Mouse (Mus musculus) urinary bladder, postnatal 14 days (tissue): ENCODE measurements around the gene Defb36.

ENCODE experiments used
- DNase-seq: peaks from one replicate; pipeline ENCODE4 v3.0.0; 2021; ENCODE audit warnings: low spot score

The Defb36 gene

DNA sequence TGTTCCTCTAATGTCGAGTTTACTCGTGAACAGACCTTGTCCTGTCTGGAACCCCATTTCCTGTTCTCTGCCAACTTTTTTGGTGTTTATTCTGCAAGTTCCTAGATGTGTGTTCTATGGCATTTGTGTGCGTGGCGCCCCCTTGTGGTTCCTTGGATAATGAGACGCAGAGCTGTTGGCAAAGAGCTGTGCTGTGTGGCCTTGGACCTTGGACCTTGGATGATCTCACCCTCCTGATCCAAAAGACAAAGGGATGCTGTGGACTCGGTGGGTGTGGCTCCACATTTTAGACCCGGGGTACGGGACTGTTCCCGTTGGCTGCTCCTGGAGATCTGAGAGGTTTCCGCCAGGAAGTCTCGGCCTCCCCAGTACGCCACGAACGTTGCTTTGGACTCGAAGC, at the start of gene Defb36:
TSS of gene Defb36 (plus strand) at position 271 of the 400 bp plus-strand sequence.
- DNase-seq = peak; percentile 32

DNA sequence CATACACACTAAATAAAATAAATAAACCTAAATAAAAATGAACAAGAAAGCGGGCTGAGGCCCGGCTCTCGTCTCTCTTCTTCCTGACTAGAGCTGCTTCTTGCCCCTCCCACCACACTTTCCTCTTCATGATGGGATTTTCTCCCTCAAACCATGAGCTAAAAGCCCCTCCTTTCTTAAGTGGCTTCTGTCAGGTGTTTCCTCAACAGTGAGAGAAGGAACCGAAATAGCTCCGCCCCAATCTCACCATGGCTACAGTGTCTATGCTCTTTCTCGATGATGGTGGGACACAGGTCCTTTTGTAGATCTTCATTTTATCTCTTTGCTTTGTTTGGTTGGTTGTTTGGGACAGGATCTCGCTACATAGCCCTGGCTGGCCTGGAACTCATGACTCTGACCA, 47.5 kb upstream of the Defb36 start:
- no peak for DNase-seq

DNA sequence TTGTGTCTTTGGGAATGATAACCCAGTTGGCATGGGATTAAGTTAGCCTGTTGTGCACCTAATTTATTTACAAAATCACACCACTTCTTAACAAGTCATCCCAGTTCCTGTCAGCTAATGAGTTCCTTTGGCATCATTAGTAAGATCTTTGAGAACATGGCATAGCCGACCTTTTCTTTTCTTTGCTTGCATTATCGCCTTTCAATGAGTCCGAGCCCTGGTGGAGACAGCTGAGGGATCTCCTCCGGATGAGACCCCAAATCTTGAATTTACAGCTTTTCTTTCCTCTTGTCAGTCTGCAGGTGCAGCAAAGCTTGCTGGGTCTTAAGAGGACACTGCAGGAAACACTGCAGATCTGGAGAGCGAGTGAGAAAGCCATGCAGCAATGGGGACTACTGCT, 35.1 kb upstream of the Defb36 start, which contains the start of gene Gm17416:
TSS of gene Gm17416 (plus strand) at position 301 of the 400 bp plus-strand sequence.
- DNase-seq = no peak

DNA sequence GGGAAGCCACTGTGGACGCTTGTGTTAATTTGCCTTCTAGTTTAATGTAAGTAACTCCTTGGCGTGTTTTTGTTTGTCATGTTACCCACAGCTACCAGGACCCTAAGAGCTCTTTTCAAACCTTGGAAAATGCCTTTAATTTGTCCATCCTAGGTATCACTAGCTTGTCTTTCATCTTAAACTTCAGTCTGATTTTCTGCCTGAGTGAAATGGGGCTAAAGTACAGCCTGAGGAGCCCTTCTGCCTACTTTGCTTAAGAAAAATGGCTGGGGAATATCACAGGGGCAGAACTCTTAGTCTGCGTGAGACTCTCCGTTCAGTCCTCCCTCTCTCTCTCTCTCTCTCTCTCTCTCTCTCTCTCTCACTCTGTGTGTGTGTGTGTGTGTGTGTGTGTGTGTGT, 34.2 kb upstream of the Defb36 start:
- DNase-seq = no peak

DNA sequence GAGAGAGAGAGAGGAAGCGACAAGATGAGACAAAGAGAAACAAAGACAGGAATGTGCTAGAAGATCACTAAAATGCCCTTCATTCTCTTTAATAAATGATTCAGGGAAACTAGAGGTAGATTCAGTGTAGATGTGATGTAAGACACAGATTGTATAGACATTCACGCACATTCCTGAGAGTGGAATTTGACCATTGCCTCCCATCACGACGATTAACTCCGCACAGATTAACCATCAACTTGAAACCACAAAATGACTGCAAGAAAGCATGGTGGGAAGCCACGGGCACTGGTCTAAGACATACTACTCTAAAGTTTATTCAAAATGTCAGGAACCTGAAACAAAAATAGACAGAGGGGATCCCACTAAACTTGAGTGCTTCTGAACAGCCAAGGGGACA, 33.8 kb upstream of the Defb36 start:
- DNase-seq = no peak

DNA sequence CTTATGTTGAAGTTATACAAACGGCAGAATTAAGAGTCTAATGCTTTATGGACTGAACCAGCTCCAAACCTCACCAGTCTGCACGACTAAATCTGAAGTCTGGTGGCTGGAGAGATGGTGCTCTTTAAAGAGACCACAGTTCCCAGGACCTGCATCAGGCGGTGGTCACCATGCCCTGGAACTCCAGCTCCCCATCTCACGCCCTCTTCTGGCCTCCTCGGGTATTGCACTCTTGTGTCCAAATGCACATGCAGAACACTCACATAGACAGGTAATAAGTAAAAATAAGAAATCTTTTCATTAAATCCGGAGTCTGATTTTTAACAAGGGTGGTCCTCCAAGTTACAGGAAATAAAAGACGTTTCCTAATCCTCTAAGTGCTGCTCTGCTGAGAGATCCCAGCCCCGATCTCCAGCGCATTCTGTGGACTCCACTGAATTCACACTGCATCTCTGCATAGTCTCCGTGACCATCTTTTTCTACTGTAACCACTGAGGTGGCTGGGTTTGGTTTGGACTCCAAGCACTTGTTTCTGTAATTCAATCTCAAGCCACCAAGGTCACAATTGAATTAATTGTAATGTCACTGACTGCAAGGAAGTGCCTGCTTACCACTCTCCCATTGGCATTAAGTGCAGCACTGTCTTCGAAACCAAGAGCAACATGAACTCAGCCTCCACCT, 31.9 kb upstream of the Defb36 start, which contains the start of gene Defb21:
TSS of gene Defb21 (plus strand) at position 631 of the 681 bp plus-strand sequence.
- DNase-seq = no peak

DNA sequence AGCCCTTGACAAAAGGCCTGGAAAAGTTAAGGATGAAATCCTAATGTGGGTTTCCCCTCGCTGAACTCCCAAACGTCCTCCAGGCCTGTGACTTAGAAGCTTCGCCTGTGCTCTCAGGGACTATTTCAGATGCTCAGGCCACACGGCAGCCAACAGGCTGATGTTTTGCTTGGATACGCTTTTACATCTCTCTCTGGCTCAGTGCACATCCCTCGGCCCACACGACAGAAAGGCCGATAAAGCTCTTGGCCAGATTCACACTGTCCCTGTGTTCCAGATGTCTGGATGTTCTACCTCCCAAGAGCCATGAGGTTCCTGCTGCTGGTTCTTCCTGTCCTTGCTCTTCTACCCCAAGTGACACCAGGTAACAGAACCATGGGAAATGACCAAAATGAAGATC, 30.6 kb upstream of the Defb36 start:
- DNase-seq = no peak

DNA sequence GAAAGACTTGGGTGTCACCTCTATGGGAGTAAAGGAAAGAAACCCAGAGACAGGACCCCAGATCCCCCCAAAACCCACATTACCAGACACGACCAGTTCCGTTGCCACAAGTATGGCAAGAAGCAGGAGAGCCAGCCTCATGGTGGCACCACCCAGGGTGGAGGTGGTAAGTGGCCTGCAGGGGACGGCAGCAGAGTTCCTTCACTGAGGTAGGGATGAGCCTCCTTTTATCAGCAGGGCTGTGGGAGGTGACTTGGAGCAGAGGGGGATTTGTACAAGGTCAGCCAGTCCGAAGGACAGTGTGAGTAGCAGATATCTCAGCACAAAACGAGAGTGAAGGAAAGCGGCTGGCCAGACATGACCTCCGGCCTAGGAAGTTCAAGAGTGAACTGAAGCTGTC, 24.0 kb upstream of the Defb36 start, which contains the start of gene Defb19:
TSS of gene Defb19 (minus strand) at position 206 of the 400 bp plus-strand sequence.
- DNase-seq = no peak

DNA sequence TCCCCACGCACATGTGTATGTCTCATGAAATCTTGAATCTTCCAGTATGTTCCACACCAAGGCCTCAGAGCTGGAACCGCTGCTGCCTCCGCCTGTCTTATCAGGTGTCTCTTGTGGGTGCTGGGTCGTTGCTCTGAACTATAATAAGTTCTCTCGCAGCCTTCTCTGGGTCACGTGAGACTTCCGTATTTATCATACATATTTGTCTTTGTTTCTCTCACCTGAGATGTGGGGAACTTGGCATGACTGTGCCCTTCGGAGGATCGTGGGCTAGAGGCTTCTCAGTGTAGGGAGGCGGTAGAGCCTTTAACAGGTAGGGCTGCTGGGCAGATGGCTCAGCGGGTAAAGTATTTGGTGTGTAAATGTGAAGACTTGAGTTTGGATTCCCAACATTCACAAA, 23.5 kb upstream of the Defb36 start:
- no peak for DNase-seq

DNA sequence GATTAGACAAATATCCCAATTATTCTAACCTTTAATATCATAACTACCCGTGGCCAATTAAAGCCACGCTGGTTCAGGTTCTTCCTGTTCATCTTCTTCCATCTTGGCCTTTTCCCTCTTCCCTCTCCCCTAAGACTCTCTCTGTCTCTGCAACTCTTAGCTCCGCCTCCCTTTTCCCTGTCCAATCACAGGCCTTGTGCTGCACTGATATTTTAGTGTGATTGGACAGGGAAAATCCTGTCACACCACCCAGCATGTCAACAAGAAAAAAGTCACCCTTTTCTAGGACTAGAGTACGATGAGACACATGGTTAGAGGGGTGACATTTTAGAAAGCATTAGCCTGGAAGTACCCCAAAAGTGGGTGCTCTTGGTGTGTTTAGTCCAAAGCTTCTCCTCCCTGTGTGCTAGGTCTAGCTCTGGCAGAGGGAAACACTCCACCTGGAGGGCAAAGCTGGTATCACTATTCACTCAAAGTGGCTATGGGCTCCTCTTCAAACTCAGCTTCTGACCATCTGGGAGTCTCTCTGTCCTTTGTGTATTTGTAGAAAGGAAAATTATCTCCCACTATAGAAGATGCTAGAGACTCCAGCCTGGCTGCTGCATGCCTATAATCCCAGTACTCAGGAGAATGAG, 17.1 kb upstream of the Defb36 start:
- no peak for DNase-seq

DNA sequence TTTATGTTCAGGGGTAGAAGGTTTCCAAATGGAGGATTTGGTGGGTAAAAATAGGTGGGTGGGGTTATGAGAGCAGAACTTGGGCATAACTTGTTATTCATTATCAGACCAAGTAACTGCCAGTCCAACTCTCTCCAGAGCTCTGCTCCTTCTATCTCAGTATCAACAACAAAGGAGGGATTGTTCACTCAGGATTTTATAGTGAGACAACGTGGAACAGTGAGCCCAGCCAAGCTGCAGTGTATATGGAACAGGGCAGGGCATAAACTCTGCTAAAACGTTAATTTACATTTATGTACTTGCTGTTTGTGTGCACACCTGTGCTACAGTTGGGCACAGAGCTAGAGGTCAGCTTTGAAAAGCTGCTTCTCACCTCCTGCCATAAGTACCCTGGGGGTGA, 15.7 kb upstream of the Defb36 start:
- DNase-seq = no peak

DNA sequence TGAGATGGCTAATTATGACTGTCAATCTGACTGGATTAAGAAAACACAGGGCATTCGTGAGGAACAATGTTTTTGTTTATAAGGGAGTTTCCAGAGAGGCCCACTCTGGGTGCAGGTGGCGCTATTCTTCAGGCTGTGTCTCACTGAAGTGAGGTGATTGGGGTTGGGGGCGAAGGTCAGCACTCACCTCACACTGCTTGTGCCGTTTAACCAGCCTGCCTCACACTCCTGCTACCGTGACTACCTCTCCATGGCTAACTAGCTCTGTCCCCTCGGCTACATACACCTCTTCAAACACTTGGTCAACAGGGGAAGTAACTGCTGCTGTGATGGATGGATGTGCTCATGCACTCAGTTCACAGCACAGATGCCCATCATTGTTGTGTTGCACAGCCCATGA, 15.1 kb upstream of the Defb36 start:
- DNase-seq = no peak

DNA sequence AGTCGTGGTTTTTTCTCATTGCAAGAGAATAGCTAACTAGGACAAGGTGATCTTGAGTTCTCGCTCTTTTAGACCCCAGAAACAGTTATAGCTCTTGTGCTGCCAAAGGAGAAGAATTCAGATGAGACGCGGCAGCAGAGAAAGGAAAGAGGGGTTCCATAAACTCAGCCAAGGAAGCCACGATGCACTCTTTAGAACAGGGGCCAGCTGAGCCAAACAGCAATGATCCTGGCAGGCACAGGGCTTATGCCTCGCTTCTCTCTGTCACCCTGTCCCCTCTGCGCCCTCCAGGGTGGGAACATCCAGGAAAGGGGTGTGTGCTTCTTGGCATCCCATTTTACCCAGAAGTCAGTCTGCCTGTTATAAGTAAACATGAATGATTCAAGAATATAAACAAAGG, 4.8 kb upstream of the Defb36 start, which contains the start of gene Defb45:
TSS of gene Defb45 (minus strand) at position 101 of the 400 bp plus-strand sequence.
- DNase-seq = no peak

DNA sequence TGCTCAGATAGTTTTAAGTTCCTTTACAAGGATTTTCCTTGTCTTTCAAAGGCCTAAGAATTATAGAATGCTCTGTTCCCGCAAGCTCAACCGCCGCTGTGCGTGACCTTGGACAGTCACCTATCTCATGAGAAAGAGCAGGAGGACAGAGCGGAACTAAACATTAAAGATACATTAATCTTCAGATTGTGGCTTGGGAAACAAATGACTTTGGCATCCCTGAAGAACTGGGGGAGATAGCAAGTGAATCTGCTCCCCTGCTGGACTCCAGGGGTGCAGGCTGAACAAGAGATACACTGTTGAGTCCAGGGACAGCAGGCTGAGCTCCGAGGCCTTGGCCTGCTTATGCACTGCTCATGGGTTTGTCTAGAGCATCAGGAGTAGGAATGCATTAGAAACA, 4.1 kb upstream of the Defb36 start:
- DNase-seq = no peak

DNA sequence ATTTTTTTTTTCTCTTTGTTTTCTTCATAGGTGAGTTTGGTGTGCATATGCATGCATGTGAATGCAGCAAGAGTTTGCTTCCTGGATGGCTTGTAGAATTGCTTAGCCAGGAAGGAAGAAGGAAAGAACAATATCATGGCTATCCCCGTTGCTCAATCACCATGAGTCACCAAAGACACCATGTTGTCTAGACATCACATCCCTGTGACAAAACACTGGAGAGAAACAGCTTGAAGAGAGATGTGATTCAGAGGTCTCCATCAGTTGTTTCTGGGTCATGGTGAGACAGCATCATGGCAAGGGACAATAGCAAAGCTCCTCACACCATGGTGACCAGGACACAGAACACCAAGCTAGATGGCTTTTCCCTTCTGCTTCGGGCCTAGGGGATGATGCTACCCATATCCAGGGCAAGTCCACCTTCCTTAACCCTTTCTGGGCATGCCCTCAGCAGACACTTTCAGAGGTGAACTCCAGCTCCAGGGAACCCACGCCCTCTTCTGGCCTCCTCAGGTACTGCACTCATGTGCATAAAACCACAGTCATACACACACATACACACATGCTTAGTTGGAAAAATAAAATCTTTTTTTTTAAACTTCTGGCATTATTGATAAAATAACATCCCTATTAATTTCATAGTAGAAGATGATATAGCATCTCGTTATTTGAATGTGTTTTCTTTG, 2.7 kb upstream of the Defb36 start:
- no peak for DNase-seq

DNA sequence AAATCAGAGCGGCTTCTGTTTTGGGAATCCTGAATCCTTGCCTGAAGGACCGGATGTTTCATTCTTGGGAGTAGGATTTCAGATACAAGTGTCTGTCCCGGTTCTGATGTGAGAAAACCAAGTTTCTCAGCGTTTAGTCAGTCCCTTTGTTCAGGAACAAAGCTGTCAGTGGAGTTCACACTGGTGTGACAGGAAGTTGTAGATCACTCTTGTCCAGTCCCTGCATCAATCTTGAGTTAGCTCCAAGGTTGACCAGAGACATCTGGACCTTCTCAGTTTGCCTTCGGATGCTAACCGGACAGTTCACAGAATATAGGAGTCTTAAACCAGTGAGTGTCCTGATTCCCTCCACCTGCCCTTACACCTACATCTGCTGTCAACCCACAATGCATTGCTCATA, 3.6 kb downstream of the Defb36 start:
- no peak for DNase-seq

DNA sequence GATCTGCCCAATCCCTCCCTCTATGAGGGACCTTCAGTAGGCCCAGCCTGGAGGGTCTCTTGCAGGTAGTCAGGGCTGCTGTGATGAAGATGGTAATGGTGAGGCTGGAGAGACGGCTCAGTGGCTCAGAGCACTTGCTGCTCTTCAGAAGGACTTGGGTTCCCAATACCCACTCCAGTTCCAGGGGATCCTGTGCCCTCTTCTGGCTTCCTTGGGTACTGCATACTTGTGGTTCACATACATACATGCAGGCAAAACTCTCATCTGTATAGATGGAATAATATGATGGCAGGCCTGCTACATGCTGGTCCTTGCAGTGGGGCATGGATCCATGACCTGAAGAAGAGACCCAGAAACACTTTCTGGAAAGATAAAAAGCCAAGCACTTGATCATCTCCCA, 4.6 kb downstream of the Defb36 start:
- no peak for DNase-seq

DNA sequence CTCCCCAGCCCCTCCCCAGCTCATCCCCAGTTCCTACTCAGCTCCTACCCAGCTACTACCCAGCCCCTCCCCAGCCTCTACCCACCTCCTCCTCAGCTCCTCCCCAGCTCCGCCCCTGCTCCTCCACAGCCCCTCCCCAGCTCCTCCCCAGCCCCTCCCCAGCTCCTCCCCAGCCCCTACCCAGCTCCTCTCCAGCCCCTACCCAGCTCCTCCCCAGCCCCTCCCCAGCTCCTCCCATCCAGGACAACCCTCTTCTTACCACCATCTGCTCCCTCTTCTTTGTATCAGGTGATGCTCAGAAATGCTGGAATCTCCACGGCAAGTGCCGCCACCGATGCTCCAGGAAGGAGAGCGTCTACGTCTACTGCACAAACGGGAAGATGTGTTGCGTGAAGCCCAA, 8.1 kb downstream of the Defb36 start:
- no peak for DNase-seq

DNA sequence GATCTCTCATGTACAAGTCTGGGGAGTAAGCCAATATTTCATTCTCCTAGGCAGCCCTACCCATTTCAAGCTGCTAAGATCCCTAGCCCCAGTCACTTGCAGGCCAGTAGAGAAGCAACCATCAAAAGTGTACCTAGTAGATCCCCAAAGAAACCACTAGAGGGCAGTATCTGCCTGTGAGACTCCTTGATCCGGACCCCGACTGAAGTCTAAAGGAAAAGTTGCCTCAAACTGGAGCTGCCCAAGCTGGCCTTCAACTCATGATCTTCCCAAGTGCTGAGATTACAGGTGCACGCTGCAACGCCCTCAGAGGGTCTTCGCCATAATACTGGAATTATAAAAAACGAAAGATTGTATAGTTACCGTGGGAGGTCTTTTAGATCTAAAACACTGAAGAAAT, 11.4 kb downstream of the Defb36 start:
- peak; percentile 43 for DNase-seq

DNA sequence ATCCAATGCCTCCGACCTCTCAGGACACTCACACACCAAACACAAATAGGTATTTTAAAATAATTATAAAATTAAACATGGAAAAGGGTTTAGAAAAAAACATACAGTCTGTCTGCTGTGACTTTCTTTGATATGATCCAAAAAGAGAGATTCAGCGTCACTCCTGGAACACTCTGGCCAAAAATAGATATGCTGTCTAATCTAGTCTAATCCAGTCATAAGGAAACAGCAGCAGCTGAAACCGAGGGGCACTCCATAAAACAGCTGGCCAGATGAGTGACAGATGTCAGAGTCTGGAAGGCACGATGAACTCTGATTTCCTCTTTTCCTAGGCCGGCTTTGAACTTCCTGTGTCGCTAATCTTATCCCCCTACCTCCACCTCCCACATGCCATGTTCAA, 12.3 kb downstream of the Defb36 start:
- no peak for DNase-seq

DNA sequence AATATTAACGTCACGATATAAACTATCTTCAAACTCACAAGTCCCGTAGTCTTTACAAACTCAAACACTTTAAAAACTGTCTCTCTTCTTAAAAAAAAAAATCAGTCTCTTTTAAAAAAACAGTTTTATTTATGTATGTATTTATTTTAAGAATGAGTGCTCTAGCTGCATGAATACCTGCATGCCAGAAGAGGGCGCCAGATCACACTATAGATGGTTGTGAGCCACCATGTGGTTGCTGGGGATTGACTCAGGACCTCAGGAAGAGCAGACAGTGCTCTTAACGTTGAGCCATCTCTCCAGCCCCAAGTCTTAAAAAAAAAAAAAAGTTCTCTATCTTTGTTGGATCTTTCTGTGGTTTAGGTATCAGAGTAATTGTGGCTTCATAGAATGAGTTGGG, 13.2 kb downstream of the Defb36 start:
- no peak for DNase-seq

DNA sequence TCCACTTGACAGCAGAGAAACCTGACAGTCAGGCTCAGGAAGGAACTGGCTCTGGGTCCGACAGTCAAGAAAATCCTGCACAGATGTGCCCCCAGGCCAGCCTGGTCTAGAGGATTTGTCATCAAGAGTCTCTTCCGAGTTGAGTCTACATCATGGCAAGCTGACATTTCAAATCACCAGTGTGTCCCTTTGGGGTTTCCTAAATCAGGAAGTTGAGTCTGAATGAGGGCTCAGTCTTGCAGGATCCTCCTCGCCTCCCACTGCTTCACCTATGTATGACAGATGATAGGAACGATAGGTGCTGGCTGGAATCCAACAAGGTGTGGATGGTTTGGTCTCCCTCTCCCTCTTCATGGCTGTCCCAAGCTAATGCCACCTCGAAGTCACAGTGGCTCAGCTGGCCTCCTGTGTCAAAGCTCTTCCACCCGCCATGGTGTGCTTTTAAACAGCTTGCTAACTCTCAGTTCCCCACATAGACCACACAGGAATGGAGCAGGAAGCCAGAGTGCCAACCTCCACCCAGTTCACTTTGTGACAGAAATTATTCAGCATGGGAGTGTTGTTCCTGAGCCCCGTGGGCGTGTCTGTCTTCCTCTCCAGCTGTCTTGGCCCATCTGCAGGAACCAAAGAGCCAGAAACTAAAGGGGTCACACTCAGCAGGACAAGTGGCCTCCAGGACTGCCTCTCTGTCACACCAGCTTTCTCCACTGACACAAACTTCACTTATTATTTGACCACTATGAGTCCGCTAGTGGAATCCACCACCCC, 16.4 kb downstream of the Defb36 start:
- no peak for DNase-seq
